Mouse (Mus musculus): ENCODE measurements around the gene Gm28919. TPM values are rescaled to one million over a fixed set of nuclear protein-coding genes. Genes with fewer than 3 reads are reported as not detected.
"Not testable (repeated sequence)": the region's sequence is repeated elsewhere in the genome, so short reads cannot be mapped to it uniquely, and the experiment has no call there.

The Gm28919 gene
- polyA plus RNA-seq (2016; fragmentation: Nextera tagmentation; extraction: Ambion mirVana), result not detected in 2 replicates

- H3K36me3 ChIP-seq; H3K27ac ChIP-seq; H3K4me1 ChIP-seq (replicated peaks); H3K4me3 ChIP-seq; H3K27me3 ChIP-seq (ENCODE audit: insufficient read depth, poor library complexity, severe bottlenecking); H3K9me3 ChIP-seq; DNase-seq (ENCODE audit: low spot score): not testable (repeated sequence)
- WGBS, result 73% methylated on average over 2 of the region's 7 CpGs
Measured at GRCm38 (mm10) chrY:6583246-6583645, at the start of gene Gm28919. Gene Gm28919, plus strand, starts transcription at chrY:6583546.

Other genes starting within 250 kb of the Gm28919 start
- not detected in 2 replicates for gene Gm21719, start 99.3 kb downstream of the Gm28919 start, polyA plus RNA-seq (2016; fragmentation: Nextera tagmentation; extraction: Ambion mirVana)